Mouse (Mus musculus): ENCODE measurements at regions not wholly inside any gene's neighbourhood (a gene's known extent, or its start where the extent isn't known, plus 50 kb on each side); places are given as distances from the start of the nearest gene placed in this dataset.
A peak's percentile ranks its signal among the peaks of the same experiment; 100 is the strongest.

DNA sequence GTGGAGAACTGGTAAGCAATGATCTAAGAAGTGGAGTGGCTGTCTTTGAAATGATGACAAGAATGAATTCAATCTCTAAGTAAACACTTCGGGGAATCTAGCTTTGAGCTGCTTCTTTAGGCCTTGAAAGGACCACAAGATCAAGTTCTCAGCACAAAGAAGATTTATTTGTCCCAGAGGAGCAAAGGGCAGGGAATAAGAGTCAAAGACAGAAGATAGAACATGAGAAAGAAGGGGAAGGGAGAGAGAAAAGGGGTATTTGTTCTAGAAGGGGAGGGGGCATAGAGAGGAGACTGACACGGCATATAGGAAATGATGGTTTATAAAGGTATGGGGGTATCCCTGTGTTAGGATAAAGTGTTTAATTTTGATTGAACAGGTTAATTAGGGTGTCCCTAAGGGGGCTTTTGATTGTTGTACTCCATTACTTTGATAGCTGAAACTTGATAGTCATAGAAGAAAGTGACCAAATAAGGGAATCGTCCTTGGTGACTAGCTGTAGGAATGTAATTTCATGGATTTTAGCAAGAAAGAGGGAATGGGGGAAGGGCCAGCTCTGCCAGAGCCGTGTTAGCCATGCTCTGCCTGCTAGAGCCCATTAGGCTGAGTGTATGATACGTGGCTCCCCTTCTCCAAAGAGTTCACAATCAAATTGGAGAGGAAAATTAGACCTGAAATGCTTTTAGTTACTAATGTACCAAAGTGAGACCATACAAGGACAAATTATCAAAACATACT is 531.1 kb upstream of the Tbl1xr1 start:
- 25% methylated on average over 5 of the region's 5 CpGs for WGBS
- Histone ChIP-seq H3K27me3 (ENCODE audit: insufficient read depth, low read length) (no peaks in the 10 kb centered on the region), H3K36me3 (ENCODE audit: insufficient read depth) (no peaks in the 10 kb centered on the region), H3K4me3 (ENCODE audit: low read depth, low read length) (no peak overlapping the region), H3K4me2 (no peak overlapping the region), H3K9me3 (ENCODE audit: low read depth, low read length) (no peaks in the 10 kb centered on the region), H3K4me1 (ENCODE audit: insufficient read depth) (no peaks in the 10 kb centered on the region), H3K9ac (no peak overlapping the region), H3K27ac (ENCODE audit: low read depth) (peak overlapping the region; percentile 36; the same call in 1 of the 2 replicates)
- ATAC-seq (ENCODE audit: insufficient read depth) = peak; percentile 49; the same call in 1 of the 2 replicates
- TF ChIP-seq CTCF (IDR thresholded peaks at IDR 0.05; ENCODE audit: low read depth) = no peak
- DNase-seq = no peak

DNA sequence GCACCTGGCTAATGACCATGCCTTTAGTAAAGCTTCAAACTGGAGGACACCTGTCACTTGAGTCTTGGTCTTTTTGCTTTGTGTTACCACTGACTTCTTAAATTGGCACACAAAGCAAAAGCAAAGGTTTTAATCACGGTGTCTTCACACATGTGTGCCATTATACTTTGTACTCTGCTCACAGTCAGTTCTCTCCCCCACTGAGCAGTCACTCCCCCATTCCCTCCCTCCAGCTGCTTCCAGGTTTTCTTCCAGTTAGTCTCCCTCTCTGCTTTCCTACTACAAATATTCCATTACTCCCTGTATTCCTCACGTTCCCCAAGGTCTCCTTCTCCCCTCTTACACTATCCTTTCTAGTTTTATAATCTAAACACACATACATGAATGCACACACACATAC is 530.0 kb upstream of the Tbl1xr1 start:
- H3K27ac ChIP-seq (ENCODE audit: low read depth) = no peak overlapping the region
- H3K9ac ChIP-seq = no peak overlapping the region
- DNase-seq (no peak), ATAC-seq (ENCODE audit: insufficient read depth) (no peak)
- H3K4me3 ChIP-seq (ENCODE audit: low read depth, low read length) = no peak overlapping the region
- no peaks in the 10 kb centered on the region for H3K36me3 ChIP-seq (ENCODE audit: insufficient read depth)
- H3K9me3 ChIP-seq (ENCODE audit: low read depth, low read length) = no peaks in the 10 kb centered on the region
- no peaks in the 10 kb centered on the region for H3K27me3 ChIP-seq (ENCODE audit: insufficient read depth, low read length)
- H3K4me1 ChIP-seq (ENCODE audit: insufficient read depth) = no peaks in the 10 kb centered on the region
- WGBS = 50% methylated on average over 2 of the region's 2 CpGs
- H3K4me2 ChIP-seq = no peak overlapping the region
- TF ChIP-seq CTCF (IDR thresholded peaks at IDR 0.05; ENCODE audit: low read depth) = no peak

DNA sequence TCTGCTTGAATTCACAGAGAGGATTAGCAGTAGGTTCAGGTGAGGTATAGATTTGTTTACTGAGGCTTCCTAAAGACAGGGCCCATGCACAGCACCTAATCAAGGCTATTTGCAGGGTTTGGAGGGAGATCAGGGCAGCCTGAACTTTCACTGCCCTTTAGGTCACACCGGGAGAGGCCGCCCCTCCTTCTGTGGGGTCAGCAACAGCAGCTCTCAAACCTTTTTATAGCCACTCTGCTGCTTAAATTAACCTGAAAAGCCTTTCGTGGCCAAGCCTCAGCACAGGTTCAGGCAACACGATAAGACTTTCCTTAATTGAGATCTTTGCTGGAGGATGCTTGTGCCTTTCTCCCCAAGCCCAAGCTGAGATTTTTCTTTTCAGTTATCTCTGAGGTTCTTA is 526.8 kb upstream of the Tbl1xr1 start:
- Histone ChIP-seq H3K4me2 (no peak overlapping the region), H3K4me3 (ENCODE audit: low read depth, low read length) (no peak overlapping the region), H3K9me3 (ENCODE audit: low read depth, low read length) (no peaks in the 10 kb centered on the region), H3K27me3 (ENCODE audit: insufficient read depth, low read length) (no peaks in the 10 kb centered on the region), H3K36me3 (ENCODE audit: insufficient read depth) (no peaks in the 10 kb centered on the region), H3K4me1 (ENCODE audit: insufficient read depth) (no peaks in the 10 kb centered on the region), H3K9ac (no peak overlapping the region), H3K27ac (ENCODE audit: low read depth) (no peak overlapping the region)
- WGBS = 54% methylated on average over 4 of the region's 4 CpGs
- ATAC-seq (ENCODE audit: insufficient read depth) (no peak), DNase-seq (no peak)
- TF ChIP-seq CTCF (IDR thresholded peaks at IDR 0.05; ENCODE audit: low read depth) = no peak

DNA sequence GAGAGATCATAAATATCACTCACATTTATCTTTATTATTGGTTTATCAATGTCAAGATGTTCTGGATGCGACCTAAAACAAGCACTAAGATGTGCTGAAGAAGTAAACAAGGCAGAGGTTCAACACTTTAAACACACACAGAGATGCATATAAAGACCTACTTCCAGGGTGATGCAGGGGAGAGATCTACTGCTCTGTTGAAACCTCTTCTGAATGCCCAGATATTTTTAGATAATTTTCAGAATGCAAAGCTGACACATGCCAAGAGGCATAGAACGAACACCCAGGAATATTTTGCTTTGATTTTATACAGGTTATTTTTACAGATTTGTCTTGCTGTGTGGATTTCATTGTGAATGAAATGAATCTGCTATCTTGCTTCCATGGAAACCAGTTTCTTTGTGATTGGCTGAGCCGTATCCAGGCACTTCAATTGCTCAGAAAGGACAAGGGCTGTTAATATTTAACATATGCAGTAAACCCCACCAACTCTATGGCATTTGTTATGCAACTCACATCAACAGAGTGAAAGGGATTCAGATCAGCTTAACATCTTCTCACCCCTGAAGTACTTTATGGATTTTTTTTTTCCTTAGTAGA is 523.2 kb upstream of the Tbl1xr1 start:
- Histone ChIP-seq H3K4me2 (no peak overlapping the region), H3K27ac (ENCODE audit: low read depth) (no peak overlapping the region; the same call in 1 of the 2 replicates), H3K9me3 (ENCODE audit: low read depth, low read length) (no peaks in the 10 kb centered on the region), H3K36me3 (ENCODE audit: insufficient read depth) (no peaks in the 10 kb centered on the region), H3K9ac (no peak overlapping the region), H3K4me3 (ENCODE audit: low read depth, low read length) (no peak overlapping the region), H3K4me1 (ENCODE audit: insufficient read depth) (no peaks in the 10 kb centered on the region), H3K27me3 (ENCODE audit: insufficient read depth, low read length) (no peaks in the 10 kb centered on the region)
- ATAC-seq (ENCODE audit: insufficient read depth) = peak; percentile 71
- peak; percentile 66 for DNase-seq
- TF ChIP-seq CTCF (IDR thresholded peaks at IDR 0.05; ENCODE audit: low read depth) = no peak
- WGBS = 34% methylated on average over 3 of the region's 3 CpGs

DNA sequence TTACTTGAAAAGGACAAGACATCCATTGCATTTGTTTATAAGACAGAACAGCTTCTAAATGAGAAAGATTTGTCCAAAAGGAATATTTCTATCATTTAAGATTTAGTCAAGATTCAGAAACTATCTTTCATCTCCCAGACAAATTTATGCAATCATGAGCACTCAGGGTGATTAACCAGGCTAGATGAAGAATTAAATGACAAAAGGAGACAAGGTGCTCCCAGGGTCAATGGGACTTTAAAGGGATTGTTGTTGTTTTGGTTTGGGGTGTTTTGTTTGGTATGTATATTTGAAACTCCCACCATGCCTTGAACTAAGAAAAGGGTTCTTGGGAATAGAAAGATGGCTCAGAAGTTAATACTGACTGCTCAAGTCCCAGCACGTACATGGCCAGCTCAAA is 522.6 kb upstream of the Tbl1xr1 start:
- Histone ChIP-seq H3K9me3 (ENCODE audit: low read depth, low read length) (no peaks in the 10 kb centered on the region), H3K9ac (no peak overlapping the region), H3K36me3 (ENCODE audit: insufficient read depth) (no peaks in the 10 kb centered on the region), H3K4me3 (ENCODE audit: low read depth, low read length) (no peak overlapping the region), H3K27me3 (ENCODE audit: insufficient read depth, low read length) (no peaks in the 10 kb centered on the region), H3K4me1 (ENCODE audit: insufficient read depth) (no peaks in the 10 kb centered on the region), H3K4me2 (no peak overlapping the region), H3K27ac (ENCODE audit: low read depth) (no peak overlapping the region)
- TF ChIP-seq CTCF (IDR thresholded peaks at IDR 0.05; ENCODE audit: low read depth) = no peak
- no peak for ATAC-seq (ENCODE audit: insufficient read depth)
- no peak for DNase-seq
- WGBS = 62% methylated on average over 1 of the region's 1 CpGs

DNA sequence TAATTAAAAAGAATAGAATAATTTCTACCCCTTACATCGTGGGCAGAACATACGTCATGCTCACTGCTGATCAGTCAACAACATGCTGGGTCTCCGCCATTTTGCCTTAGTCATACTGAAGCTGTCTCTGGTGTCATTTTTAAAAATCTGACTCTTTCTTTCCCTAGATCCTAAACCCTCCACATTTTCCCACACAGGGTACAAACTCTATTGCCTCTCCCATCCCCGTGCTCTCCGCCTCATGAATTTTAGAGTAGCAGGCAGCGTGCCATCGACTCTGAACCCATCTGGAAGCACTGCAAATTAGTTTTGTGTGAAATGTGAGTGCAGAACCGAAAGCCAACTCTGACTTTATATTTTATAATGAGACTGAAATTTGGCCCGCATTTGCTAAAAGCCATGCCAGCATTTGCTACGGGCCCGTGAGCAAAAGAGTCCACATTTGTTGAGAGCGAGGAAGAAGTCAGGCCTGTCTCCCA is 518.5 kb upstream of the Tbl1xr1 start:
- ATAC-seq (ENCODE audit: insufficient read depth) (no peak), DNase-seq (peak; percentile 24)
- no peak overlapping the region for H3K27ac ChIP-seq (ENCODE audit: low read depth)
- WGBS = 83% methylated on average over 12 of the region's 12 CpGs
- H3K4me2 ChIP-seq = no peak overlapping the region
- no peaks in the 10 kb centered on the region for H3K9me3 ChIP-seq (ENCODE audit: low read depth, low read length)
- H3K9ac ChIP-seq = no peak overlapping the region
- H3K36me3 ChIP-seq (ENCODE audit: insufficient read depth) = no peaks in the 10 kb centered on the region
- no peak overlapping the region for H3K4me3 ChIP-seq (ENCODE audit: low read depth, low read length)
- H3K27me3 ChIP-seq (ENCODE audit: insufficient read depth, low read length) = no peaks in the 10 kb centered on the region
- no peaks in the 10 kb centered on the region for H3K4me1 ChIP-seq (ENCODE audit: insufficient read depth)
- no peak for TF ChIP-seq CTCF (IDR thresholded peaks at IDR 0.05; ENCODE audit: low read depth)

DNA sequence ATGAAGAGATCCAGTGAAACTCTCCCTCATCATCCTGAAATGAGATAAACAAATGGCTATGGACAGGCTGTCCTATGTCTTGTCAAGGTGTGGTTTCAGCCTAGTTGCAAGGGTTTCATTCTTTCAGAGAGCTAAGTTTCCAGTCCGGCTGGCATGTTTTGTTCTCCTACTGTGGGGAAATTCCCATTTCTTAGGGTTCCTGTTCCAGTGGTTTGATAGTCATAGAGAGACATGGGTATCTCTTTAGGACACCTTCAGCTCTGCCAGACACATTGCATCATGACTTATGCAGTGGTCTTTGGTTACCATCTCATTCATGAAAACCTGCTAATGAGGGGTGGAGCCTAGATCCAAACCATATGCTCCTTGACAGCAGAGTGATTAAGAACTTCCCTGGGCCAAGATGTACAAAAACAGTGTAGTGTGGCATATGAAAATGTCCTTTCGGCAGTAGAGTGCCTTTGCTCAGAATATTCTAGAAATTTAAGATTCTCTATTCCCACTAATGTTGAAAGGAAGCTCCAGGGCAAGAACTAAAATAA is 513.6 kb upstream of the Tbl1xr1 start:
- no peaks in the 10 kb centered on the region for H3K36me3 ChIP-seq (ENCODE audit: insufficient read depth)
- no peak for TF ChIP-seq CTCF (IDR thresholded peaks at IDR 0.05; ENCODE audit: low read depth)
- H3K27me3 ChIP-seq (ENCODE audit: insufficient read depth, low read length) = no peaks in the 10 kb centered on the region
- no peak for DNase-seq
- no peak for ATAC-seq (ENCODE audit: insufficient read depth)
- H3K9me3 ChIP-seq (ENCODE audit: low read depth, low read length) = no peaks in the 10 kb centered on the region
- no peak overlapping the region for H3K4me3 ChIP-seq (ENCODE audit: low read depth, low read length)
- 71% methylated on average over 2 of the region's 2 CpGs for WGBS
- H3K9ac ChIP-seq = no peak overlapping the region
- peaks cover 20% of the 10 kb centered on the region; the same call in 1 of the 2 replicates for H3K4me1 ChIP-seq (ENCODE audit: insufficient read depth)
- 0 out of 2 replicates have a peak overlapping the region, but pooled peaks have one; percentile 26 for H3K27ac ChIP-seq (ENCODE audit: low read depth)
- no peak overlapping the region for H3K4me2 ChIP-seq
